Mouse (Mus musculus) myocyte (in vitro differentiated cells): ENCODE data around the gene Large1.

Experiments used
- CEBPB ChIP-seq: IDR thresholded peaks from 2 replicates; pipeline ENCODE4 v1.6.1; 2011; ENCODE audit warnings: mild to moderate bottlenecking, moderate library complexity; ENCODE audit not compliant: poor library complexity, insufficient read depth, severe bottlenecking
- E2F4 ChIP-seq: IDR thresholded peaks from one replicate; pipeline ENCODE4 v1.6.1; 2011; ENCODE audit warnings: mild to moderate bottlenecking, control low read depth, moderate library complexity; ENCODE audit not compliant: insufficient read depth
- MYOG ChIP-seq, 3 experiments: IDR thresholded peaks; one replicate each; pipeline ENCODE4 v1.6.1; 2011; ENCODE audit warnings: control low read depth in 2 of 3, low read depth in 2 of 3, mild to moderate bottlenecking in 2 of 3; ENCODE audit not compliant: insufficient read length in 2 of 3, control insufficient read depth in 1 of 3, insufficient read depth in 1 of 3
- POLR2A ChIP-seq: IDR thresholded peaks from one replicate; pipeline ENCODE4 v1.6.1; 2011; ENCODE audit warnings: low read depth, mild to moderate bottlenecking, control low read depth, moderate library complexity; ENCODE audit not compliant: insufficient read length
- POLR2AphosphoS2 ChIP-seq: IDR thresholded peaks from one replicate; pipeline ENCODE4 v1.6.1; 2011; ENCODE audit warnings: low read depth, control low read depth; ENCODE audit not compliant: insufficient read length
- TCF12 ChIP-seq: IDR thresholded peaks from one replicate; pipeline ENCODE4 v1.6.1; 2011; ENCODE audit warnings: mild to moderate bottlenecking, control low read depth; ENCODE audit not compliant: poor library complexity, insufficient read depth, severe bottlenecking
- USF1 ChIP-seq: IDR thresholded peaks from one replicate; pipeline ENCODE4 v1.6.1; 2011; ENCODE audit warnings: low read depth, mild to moderate bottlenecking, control low read depth, moderate library complexity

DNA sequence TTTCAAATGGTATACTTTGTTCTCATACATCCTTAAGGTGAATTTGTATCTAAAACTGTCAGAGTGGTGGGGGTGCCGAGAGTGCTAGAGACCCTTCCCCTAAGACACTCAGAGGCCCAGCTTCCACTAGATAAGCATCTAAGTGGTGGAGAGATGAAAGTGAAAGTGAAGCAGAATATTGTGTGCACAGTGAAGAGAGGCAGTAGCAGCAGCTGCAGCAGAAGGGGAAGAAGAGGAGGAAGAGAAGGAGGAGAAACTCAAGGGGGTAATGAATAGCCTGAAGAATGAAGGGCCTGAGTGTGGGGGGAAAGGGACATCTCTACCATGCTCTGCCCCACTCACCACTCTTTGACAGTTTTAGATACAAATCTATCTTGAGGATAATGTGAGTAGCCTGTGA is 191.8 kb downstream of the Large1 start:
- no peak for TF ChIP-seq E2F4
- TF ChIP-seq TCF12 = no peak
- no peak for TF ChIP-seq POLR2AphosphoS2
- no peak for TF ChIP-seq USF1
- no peak for TF ChIP-seq POLR2A
- no peak for TF ChIP-seq CEBPB
- TF ChIP-seq MYOG (IDR thresholded peaks at IDR 0.05; ENCODE audit: control insufficient read depth in 1 of 3, insufficient read depth in 1 of 3, insufficient read length in 2 of 3, low read depth in 2 of 3) = no peak
